Mouse (Mus musculus) lung, adult 18-20 months (tissue): ENCODE measurements around the gene Zfp981.
"Not testable (repeated sequence)": the region's sequence is repeated elsewhere in the genome, so short reads cannot be mapped to it uniquely, and the experiment has no call there.

ENCODE experiments used
- DNase-seq, 2 experiments: peaks; one replicate each; pipeline ENCODE4 v3.0.0; 2022; ENCODE audit warnings: mixed read lengths in 2 of 2

The Zfp981 gene

GRCm38 (mm10) chr4:146501727-146502126, at the start of gene Zfp981:
Gene Zfp981, plus strand, starts transcription at chr4:146502027.
- DNase-seq = not testable (repeated sequence)

GRCm38 (mm10) chr4:146452576-146452975, 49.3 kb upstream of the Zfp981 start:
- not testable (repeated sequence) for DNase-seq

DNA sequence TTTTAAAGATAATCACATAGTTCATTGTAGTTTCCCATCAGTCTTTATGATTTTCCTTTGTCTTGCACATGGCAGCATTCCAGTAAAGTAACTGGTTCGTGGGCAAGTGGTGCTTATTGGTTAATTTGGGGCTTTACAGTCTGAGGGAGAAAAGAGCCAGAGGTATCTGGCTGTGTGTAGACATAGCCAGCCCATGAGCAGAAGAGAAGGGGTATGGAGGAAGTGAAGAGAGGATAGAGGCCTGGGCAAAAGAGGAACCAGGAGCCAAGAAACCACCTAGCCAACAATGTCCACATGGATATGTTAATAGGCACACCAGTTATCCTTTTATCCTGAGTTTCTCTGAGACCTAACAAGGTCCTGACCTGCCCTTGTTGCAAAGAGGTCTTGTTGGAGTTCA, 47.7 kb upstream of the Zfp981 start:
- DNase-seq = not testable (repeated sequence)

DNA sequence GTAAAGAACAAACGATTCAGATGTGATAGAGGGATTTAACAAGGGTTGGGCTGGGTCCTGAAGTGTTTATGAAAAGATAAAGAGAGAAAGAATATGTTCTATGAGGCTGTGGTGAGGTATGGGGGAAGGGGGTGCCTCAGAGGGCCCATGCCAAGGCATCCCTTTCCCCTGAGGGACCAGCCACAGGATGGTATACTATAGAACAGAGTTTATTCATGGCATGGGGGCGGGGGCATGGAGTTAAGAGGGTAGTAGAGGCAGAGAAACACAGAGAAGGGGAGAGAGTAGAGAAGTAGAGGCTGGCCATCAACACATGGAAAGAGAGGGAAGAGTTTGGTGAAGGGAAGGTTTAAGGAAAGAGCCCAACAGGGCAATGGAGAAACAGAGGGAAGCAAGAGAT, 46.9 kb upstream of the Zfp981 start:
- DNase-seq = no peak

DNA sequence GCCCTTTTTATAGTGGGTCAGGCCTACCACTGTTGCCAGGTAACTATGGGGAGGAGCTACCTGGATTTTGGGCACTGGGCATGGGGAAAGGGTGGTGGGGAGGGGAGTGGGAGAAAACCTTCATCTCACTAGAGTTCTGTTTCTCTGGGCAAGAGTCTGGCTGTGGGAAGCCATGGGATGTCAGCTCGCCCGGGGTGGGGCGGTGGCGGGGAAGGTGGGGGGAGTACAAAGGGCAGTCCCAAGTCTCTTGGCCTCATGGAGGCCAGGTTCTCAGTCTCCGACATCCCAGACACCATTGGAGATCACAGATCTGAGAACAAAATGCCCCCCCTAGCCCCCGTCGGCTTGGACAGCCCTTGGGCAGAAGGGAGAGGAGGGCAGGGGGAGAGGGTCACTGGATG, 46.5 kb upstream of the Zfp981 start:
- no peak for DNase-seq

GRCm38 (mm10) chr4:146456061-146456726, 45.6 kb upstream of the Zfp981 start:
- no peak for DNase-seq

DNA sequence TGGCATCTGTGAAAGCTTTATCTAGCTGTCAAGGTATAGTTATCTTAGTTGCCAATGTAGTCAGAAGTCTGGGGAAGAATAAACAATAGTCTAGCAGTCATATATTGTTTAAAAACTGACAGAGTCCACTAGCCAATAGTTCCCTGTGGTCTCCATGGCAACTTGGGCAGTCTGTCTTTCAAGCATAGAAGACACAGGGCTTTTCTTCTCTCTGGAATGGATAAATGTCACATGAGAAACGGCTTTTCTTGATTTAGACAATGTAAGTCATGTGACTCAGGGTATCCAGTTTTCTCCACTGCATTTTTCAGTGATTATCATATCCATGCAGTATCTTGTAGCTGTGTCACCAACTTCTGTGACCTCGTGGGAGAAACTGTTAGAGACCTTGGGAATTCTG, 44.7 kb upstream of the Zfp981 start:
- DNase-seq = no peak

- no peak for DNase-seq
These were observed 44.1 kb upstream of the Zfp981 start for GRCm38 (mm10) chr4:146457720-146458119.

DNA sequence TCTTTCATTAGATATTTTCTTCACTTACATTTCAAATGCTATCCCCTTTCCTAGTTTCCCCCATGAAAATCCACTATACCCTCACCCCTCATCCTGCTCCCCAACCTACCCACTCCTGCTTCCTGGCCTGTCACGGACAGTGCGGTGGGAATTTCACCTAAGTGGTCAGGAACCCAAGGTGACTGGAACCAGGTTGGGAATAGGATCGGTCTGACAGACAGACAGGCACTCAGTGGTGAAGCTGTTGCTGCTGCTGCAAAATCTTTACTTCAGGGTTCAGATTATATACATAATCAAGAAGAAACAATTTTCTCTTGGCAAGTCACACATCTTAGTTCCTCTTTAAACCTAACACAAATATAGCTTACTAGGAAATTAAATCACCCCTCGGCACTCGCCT, 42.0 kb upstream of the Zfp981 start:
- not testable (repeated sequence) for DNase-seq

GRCm38 (mm10) chr4:146460685-146461084, 41.1 kb upstream of the Zfp981 start:
- not testable (repeated sequence) for DNase-seq

DNA sequence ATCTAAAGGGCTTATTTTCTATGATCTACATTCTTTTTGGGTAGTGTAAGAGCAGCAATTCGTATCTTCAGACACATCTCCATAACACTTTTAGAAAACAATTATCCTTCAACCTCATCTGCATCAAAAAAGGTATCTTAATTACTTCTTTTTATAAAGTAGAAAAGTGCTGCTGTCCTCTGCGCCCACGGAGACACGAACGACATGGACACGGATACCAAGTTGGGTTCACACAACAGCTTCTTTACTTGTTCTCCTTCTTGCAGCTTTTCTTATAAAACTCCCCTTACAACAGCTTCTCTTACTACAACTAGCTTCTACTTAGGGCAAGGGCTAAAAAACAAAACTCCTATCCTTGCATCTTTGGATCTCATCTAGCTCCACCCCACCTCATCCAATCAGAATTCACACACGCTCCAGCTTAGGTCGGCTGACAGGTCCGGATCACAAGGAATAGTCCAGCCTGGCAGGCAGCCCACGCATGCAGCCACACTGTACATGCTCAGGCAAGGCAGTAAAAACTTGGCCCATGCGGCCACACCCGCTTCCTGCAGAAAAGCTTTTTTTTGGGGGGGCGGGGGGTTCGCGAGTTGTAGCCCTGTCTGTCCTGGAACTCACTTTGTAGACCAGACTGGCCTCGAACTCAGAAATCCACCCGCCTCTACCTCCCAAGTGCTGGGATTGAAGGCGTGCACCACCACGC, 38.0 kb upstream of the Zfp981 start:
- not testable (repeated sequence) for DNase-seq

DNA sequence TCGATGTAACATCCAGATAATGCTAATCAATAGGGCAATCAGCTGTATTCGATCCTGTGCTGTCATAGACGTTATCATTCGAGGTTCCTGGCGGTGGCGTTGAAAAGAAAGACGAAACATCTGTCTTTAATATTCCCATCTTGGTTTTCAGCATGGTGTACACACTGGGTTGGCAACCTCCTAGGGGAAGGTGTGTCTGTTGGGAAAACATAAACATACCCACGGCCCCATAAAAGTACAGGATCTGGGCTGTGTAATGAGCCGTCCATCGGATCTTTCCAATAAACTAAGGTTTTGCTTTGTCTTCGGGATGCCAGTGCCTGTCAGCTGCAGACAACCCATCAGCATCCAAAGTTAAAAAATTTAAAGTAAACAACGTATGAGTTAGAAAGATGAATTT, 31.8 kb upstream of the Zfp981 start:
- DNase-seq = not testable (repeated sequence)

- DNase-seq = not testable (repeated sequence)
These were observed 27.6 kb upstream of the Zfp981 start for GRCm38 (mm10) chr4:146474181-146474580.

DNA sequence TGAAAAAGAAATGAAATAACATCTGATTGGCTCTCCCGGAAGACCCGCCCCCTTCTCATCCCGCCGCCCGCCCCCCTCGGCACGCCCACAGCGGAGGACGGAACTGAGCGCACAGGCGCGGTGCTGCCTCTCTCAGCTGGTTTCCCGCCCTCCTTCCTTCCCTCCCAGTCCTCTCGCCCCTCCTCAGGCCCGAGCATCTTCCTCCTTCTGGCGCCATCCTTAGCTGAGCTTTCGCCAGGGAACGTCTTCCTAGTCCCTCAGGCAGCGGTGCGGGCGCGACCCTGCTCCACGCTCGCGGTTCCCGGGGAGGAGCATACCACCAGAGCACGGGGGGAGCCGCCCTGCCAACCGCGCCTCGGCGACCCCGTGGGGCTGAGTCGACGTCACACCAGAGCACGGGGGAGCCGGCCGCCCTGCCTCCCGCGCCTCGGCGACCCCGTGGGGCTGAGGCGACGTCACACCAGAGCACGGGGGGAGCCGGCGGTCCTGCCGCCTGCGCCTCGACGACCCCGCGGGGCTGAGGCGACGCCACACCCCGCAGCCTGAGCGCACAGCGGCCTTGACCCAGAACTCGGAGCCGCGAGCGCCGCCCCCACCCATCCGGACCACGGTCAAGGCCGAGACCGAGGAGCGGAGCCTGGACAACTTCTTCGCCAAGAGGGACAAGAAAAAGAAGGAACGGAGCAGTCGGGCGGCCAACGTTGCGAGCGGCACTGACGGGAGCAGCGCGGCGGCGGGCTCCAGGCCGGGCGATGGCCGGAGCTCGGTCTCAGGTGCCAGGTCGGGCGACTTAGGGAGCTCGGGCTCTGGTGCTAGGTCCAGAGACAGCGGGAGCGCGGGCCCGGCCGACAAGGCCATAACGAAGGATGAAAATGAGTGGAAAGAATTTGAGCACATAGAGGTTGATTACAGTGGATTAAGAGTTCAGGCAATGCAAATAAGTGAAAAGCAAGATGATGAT, 26.8 kb upstream of the Zfp981 start:
- not testable (repeated sequence) for DNase-seq

DNA sequence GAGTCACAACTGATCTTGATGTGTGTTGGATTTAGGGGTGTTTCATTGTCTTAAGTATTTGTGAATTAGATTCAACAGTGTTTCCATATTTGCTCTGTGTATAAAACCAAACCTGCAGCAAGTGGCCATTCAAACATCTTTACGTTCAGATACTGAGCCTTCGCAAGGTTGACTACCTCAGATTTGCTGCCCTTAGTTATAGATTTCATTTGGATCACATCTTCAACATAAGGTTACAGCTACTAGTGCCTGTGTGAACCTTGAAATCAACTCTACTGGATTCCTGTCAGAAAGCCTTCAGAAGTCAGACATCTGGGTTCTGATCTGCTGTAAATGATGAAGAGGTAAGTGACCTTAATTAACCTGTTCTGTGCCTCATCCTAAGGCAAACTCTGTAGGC, 25.6 kb upstream of the Zfp981 start:
- DNase-seq = not testable (repeated sequence)

DNA sequence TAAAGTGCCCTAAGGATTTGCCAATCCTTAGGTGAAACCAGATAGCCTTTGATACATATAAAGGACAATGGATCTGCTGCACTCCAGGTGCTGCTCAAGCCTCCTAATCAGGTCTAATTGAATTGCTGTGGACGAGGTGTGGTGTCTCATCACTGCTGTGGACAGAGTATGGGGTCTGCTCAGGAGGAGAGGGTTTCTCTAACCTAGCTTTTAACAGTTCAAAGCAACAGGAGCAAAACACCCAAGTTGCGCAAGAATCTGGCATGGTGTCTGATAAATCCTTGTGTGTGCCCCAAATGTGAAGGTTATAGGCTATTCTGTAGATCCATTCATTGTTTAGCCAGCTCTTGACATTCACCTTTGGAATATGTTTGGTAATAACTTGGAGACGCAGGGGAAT, 24.9 kb upstream of the Zfp981 start:
- DNase-seq = not testable (repeated sequence)

DNA sequence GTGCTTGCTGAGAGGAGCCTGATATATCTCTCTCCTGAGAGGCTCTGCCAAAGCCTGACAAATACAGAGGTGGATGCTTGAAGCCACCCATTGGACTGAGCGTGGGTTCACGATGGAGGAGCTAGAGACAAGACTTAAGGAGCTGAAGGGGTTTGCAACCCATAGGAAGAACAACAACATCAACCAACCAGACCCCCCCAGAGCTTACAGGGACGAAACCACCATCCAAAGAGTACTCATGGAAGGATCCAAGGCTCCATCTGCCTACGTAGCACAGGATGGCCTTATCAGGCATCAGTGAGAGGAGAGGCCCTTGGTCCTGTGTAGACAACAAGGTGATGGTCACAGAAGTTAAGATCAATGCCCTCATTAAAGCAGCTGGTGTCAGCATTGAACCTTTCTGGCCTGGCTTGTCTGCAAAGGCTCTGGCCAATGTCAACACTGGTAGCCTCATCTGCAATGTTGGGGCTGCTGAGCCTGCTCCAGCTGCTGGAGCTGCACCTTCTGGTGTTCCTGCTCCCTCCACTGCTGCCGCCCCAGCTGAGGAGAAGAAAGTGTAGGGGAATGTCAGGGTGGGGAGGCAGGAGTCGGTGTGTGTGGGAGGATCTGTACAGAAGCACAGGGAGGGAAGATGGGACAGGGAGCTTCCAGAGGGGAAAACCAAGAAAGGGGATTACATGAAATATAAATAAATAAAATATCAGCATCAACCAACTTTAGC, 21.3 kb upstream of the Zfp981 start:
- not testable (repeated sequence) for DNase-seq

- not testable (repeated sequence) for DNase-seq
These were observed 19.3 kb upstream of the Zfp981 start for GRCm38 (mm10) chr4:146482546-146482945.

DNA sequence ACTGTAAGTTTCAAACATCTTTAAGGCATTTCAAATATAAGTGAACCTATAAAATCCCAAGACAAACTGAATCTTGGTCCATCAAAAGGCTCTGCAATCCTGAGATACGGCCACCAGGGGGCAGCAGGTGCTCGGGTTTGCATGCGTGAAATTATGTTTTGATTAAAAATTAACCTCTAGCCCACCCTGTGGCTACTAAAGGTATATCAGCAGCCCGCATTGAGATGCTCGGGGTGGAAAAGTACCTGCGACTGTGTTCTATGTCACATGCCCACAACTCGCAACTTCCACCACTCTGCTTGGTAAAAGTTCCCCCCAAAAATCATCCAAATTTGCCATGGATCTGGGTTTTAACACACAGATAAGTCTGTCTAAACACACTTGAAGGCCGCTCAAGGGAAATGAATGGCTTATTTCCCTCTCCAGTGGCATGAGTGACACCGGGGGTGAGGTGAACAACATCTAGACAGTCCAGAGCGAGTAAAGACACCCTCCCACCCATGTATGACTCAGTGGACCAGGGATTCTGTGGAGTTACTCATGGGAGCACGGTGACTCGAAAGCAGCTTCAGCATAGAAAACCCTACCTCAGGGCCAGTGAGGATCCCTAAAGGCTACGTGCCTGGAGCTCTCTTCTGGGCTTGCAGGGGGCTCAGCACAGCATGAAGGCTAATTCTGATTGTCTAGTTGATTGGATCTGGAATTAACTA, 18.1 kb upstream of the Zfp981 start:
- not testable (repeated sequence) for DNase-seq

GRCm38 (mm10) chr4:146484676-146485075, 17.2 kb upstream of the Zfp981 start:
- not testable (repeated sequence) for DNase-seq

DNA sequence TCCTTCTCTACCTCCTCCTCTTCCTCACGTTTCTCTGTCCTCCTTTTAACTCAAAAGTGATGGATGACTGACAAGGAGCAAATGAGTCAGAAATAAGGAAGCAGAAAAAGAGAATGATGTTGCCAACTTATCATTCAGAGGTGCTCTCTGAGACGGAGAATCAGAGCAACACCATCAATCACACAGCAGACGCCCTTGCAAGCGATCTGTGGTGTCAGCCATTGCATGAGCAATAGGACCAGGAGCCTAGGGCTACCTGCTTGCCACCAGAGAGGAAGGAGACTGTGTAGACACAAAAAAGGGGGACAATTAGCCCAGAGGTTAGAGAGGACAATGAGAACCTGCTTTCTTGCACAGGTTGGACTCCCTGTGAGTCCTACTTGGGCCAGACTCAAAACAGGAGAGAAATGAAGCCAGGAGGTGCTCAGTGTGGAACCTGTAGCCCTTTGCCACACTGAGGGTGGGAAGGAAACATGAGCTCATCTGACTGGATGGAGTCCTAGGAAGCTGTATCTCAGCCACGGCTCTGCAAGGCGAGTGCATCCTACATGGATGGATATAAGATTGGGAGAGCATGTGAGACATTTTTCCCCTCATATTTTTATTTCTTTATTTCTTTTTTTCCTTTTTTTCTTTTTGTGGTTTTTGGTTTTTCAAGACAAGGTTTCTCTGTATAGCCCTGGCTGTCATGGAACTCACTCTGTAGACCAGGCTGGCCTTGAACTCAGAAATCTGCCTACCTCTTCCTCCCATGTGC, 16.5 kb upstream of the Zfp981 start:
- DNase-seq = not testable (repeated sequence)
